Mouse (Mus musculus) right cerebral cortex, postnatal 4 days (tissue): ENCODE measurements around the gene Csk.

Experiments
- DNase-seq: peaks from one replicate; pipeline ENCODE4 v3.0.0-alpha.2; 2022

Csk gene

GRCm38 (mm10) chr9:57656631-57657350, 3.4 kb upstream of the Csk start:
- no peak for DNase-seq

DNA sequence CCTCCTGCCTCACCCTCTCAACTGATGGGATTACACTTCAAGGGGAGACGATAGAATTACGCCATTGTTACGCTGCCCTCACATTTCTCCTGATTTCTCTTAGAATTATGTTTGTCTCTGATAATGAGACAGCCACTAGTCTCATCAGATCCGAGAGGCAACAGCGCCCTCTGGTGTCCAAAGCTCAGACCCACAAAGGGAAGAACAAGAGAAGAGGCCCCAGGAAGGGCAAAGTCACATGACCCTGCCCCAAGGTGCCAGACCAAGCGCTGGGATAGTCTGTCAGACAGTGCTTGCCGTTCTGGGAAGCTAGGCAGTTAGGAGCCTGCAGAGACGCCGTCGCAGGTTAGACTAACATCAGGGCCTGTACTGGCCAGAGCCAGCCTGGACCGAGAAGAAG, 2.3 kb upstream of the Csk start:
- peak; percentile 99 for DNase-seq

GRCm38 (mm10) chr9:57654966-57655365, 1.5 kb upstream of the Csk start:
- no peak for DNase-seq

- DNase-seq = no peak
Measured at GRCm38 (mm10) chr9:57652855-57653254, 576 bp downstream of the Csk start.

DNA sequence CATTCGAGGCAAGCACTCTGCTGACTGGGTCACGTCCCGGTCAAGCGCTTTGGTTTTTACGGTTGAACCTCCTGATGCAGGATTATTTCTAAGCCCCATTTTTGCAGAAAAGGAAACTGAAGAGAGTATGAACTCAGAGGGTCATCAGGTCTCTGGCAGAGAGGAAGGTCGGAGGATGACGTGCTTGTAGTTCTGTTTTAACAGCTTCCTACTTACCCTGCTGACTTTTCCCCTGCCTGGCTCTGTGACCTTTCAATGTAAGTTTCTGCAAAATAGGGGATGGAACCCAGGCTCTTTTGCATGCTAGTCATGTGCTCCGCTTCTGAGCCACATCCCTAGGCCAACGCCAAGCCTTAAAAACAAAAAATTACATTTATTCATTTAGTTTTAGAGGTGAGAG, 1.1 kb downstream of the Csk start:
- DNase-seq = no peak

DNA sequence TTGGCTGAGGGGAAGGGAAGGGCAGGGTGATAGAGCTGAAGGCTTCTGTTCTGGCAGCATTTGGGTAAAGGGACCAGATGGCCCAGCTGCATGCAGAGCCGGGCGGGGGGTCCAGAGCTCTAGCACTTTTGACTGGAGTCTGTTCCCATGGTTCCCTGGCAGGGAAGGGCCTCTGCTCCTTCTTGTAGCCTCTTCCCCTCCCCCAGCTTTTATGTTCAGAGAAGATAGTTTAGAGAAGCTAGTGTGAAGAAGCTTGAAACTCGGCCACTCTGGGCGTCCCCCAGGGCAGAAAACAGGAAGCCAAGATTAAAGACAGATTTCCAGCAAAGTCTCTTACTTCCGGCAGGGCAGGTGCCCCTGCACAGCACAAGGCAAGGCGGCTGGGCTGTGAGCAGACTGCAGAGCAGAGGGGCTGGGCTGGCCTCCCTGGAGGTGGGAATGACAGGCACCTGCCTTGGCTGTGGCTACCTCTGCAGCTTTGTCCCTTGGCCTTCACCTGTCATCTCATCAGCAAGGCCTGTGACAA, 2.6 kb downstream of the Csk start:
- no peak for DNase-seq

- DNase-seq = no peak
Measured at GRCm38 (mm10) chr9:57650130-57650785, 3.2 kb downstream of the Csk start.

GRCm38 (mm10) chr9:57647286-57648108, 5.9 kb downstream of the Csk start:
- DNase-seq = no peak

DNA sequence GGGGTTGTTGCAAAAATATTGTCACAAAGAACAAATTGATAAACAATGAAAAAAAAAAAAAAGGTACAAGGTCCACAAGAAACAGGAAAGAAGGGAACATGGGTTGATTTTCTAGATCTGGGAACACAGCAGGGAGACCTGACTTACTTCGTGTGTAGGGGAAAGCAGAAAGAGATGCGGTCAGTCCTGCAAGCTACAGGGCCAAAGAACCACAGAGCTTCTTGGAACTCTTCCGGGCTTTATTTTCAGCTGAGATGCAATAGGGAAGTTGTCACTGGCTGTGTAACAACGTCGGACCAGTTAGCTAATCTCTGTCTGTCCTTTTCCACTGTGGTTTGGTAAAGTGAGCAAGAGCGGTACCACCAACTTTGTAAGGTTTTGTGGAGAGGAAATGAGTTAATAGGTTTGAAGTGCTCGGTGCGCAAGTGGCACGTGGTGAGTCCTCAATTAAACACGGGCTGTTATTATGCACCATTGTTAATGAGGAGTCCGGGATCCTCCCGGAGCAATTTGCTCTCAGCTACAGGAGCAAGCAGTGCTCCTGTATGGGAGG, 6.8 kb downstream of the Csk start:
- no peak for DNase-seq

GRCm38 (mm10) chr9:57644944-57645893, 8.2 kb downstream of the Csk start:
- peak; percentile 93 for DNase-seq

- DNase-seq = no peak
Measured at GRCm38 (mm10) chr9:57644442-57644943, 8.9 kb downstream of the Csk start.

DNA sequence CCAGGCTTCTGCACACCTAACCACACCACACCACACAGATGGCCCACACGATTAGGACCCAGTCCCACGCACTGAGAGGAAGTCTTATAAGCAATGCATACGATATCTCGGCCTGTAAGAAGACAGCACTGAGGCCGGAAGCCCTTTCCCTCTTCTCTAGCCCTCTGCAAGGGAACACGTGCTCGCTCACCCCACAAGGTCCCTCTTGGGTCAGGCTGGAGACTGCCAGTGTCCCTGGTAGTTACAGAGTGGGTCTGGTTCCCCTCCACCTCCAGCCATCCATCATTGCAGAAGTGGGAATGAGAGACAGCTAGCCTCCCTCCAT, 9.6 kb downstream of the Csk start:
- no peak for DNase-seq

DNA sequence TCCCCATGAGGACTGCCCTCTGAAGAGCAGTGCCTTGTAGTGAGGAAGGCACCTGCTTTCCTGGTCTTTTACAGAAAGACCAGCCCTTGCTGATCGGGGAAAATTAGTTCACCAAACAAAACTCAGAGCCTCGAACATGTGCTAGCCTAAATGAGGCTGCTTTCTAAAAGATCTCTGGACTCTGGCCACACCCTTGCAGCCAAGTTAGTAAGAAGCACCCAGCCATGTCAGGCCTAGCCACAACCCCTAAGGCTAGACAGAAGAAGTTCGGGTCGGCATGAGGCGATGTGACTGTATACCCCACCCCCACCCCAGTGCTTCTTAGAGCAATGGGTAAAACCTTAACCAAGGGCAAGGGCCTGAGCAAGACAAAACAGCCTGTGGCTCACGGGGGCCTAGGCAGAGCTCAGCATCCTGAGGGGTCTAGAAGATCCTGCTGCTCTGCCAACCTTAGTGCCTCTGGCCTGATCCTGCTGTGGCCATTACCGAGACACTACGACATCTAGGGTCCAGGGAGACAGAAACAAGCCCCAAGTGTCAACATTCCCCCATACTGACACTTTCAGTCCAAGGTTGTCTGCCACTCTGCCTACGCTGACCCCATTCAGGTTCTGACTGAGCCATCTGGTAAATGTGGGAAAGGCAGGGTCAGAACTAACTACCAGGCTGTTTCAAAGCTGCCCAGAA, 10.1 kb downstream of the Csk start:
- no peak for DNase-seq

DNA sequence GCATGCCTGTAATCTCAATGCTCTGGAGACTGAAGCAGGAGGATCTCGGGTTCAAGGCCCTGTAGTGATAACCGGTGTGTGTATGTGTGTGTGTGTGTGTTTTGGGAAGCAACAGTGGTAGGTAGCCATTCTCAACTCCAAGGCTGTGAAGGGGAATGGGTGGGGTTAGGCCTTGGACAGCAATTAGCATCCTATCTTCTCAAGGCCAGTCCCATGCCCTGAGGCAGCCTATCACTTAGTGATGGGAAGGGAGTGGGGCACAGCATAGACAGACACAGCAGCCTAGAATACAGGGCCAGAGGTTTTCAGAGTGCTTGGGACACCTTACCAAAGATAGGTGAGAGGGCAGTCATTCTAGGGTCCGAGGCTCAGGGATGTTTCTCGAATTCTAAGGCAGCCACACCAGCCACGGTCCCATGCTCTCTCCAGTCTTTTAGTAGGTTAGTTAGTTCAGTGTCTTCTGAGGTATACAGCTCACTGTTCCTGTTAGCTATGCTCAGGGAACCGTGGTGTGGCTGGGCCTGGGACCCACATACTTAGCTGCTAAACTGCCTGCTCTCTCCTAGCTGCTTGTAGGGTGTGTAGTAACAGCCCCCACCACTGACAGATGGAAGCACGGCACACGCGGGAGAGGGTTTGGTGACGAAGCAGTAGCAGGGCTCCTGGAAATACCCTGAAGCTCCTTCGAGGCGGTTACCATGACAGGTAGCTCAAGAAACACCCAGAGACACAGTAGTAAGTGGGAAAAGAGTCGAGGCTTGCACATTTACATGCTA, 11.5 kb downstream of the Csk start:
- no peak for DNase-seq

GRCm38 (mm10) chr9:57641022-57641421, 12.4 kb downstream of the Csk start:
- no peak for DNase-seq

DNA sequence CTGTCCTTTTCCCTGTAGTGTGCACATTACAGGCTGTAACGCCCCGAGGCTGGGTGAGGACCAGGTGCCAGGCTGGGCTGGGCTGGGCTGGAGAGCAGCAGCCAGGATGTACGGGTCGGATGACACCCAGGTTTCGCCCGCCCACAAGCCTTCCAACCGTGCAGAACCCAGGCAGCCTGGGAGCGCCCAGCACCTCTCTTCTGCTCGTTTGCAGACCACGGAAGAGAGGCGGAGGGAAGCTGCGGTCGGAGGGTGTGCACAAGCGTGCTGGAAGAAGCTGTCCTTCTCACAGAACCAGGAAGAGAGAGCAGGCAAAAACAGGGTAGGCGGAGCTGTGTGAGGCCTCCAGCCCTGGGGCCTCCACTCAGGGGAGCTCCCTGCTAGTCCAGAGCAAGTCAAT, 13.0 kb downstream of the Csk start:
- no peak for DNase-seq

GRCm38 (mm10) chr9:57639661-57640328, 13.6 kb downstream of the Csk start:
- no peak for DNase-seq

- DNase-seq = no peak
Measured at GRCm38 (mm10) chr9:57638651-57639459, 14.6 kb downstream of the Csk start.

DNA sequence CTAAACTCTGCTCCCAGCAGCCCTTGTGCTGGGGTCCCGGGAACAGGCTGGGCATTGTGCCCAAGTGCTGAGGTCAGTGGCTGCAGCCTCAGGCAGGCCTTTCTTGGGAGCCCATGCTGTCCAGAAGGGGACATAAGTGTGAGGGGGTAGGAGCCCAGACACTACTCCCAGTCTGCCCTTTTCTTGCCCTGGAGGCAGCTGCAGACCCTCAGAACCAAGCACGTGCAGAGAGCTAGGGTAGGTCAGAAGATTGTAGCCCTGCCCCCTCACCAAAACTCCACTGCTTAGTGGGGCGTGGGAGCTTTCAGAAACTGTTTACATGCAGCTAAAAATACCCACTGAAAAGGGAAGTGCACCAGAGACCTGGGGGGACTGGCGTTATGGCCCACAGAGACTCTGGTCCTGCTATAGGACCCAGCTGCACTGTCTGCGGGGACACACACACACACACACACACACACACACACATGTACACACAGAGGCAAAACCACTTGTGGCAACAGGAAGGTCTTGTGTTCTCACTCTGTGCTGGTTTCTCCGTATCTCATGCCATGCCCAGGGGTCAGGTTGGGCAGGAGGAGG, 15.6 kb downstream of the Csk start:
- DNase-seq = no peak
